Mouse (Mus musculus): ENCODE measurements around the gene Gm7995.
"Not testable (repeated sequence)": the region's sequence is repeated elsewhere in the genome, so short reads cannot be mapped to it uniquely, and the experiment has no call there.

Gm7995 gene

DNA sequence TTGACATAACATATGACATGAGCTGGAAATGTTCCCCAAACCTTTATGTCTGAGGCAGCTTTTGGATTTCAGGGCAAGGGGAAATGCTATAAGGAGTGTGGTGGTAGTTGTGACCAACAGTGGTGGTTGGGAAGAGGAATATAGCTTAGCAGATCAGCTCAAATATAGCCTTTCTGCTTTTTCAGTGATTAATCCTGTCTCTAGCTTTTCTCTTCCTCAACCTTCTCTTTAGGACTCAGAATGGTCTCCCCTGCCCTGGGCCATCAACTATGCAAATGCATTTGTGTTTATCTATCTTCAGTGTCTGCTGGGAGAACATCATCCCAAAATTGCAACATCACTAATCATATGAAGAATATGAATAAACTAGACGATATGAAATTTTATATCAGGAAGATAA, at the start of gene Gm7995:
Gm7995 (plus strand) TSS at position 301 of the 400 bp plus-strand sequence.
- DNase-seq (ENCODE audit: low read depth, low spot score) = not testable (repeated sequence)

DNA sequence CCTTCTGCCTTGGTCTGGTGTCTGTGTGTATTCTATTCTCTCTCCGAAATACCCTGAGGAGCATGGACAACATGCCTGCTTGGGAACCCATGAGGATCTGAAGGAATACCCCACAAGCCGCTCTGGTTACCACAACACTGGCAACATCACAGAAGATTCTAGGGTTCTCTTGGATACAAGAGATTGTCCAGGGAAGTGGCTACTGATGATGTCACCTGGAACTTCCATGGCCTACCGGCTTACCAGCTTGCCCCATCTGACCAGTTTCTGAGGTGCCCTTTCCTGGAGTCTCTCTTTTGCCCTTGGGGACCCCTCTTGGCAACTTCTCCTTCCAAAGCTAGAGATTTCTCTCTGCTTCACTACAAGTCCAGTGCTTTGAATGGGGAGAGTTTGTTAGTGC, 12.8 kb upstream of the Gm7995 start, which contains the start of gene Gm9611:
Gm9611 (minus strand) TSS at position 101 of the 400 bp plus-strand sequence.
- not testable (repeated sequence) for DNase-seq (ENCODE audit: low read depth, low spot score)
